Mouse (Mus musculus): Measurements from ENCODE around the gene 1700017B05Rik. TPM values are rescaled to one million over a fixed set of nuclear protein-coding genes. Genes with fewer than 3 reads are reported as not detected.

Gene 1700017B05Rik
- total and polyA plus RNA-seq, 3 experiments = 20.1 to 169 (median 99.3) TPM

- DNase-seq (ENCODE audit: low spot score) = no peak
- no peak for ATAC-seq (ENCODE audit: extremely low read depth, insufficient number of reproducible peaks, low FRiP score, poor library complexity, severe bottlenecking)
- peak overlapping the region; percentile 61 for H3K4me3 ChIP-seq (ENCODE audit: low read depth, low read length)
- H3K27me3 ChIP-seq (ENCODE audit: insufficient read depth, low read length) = no peaks in the 10 kb centered on the region
- no peaks in the 10 kb centered on the region for H3K9me3 ChIP-seq (replicated peaks)
- H3K36me3 ChIP-seq (replicated peaks) = peaks cover 98% of the 10 kb centered on the region
- no peak for TF ChIP-seq GATA1 (IDR thresholded peaks at IDR 0.05; ENCODE audit: borderline replicate concordance, low read length)
- H3K4me1 ChIP-seq (ENCODE audit: insufficient read depth, low read depth, low read length) = peaks cover 94% of the 10 kb centered on the region
These were observed 6.1 kb downstream of the 1700017B05Rik start for GRCm38 (mm10) chr9:57256309-57256708.

GRCm38 (mm10) chr9:57254823-57255495 lies 7.5 kb downstream of the 1700017B05Rik start:
- no peaks in the 10 kb centered on the region for H3K9me3 ChIP-seq (replicated peaks)
- peaks cover 90% of the 10 kb centered on the region for H3K4me1 ChIP-seq (ENCODE audit: insufficient read depth, low read depth, low read length)
- H3K27me3 ChIP-seq (ENCODE audit: insufficient read depth, low read length) = no peaks in the 10 kb centered on the region
- TF ChIP-seq CTCF (IDR thresholded peaks at IDR 0.05; ENCODE audit: low read depth, low read length) (no peak), POLR2AphosphoS5 (IDR thresholded peaks at IDR 0.05; ENCODE audit: insufficient replicate concordance, low read depth, low read length) (no peak), GATA1 (IDR thresholded peaks at IDR 0.05; ENCODE audit: borderline replicate concordance, low read length) (no peak), TAL1 (conservative IDR thresholded peaks at IDR 0.05; ENCODE audit: low read depth, low read length) (no peak), GATA2 (IDR thresholded peaks at IDR 0.05; ENCODE audit: borderline replicate concordance, low read depth, low read length) (no peak)
- no peak overlapping the region for H3K4me3 ChIP-seq (ENCODE audit: low read depth, low read length)
- peaks cover 99% of the 10 kb centered on the region for H3K36me3 ChIP-seq (replicated peaks)
- ATAC-seq (ENCODE audit: extremely low read depth, insufficient number of reproducible peaks, low FRiP score, poor library complexity, severe bottlenecking) = no peak
- DNase-seq (ENCODE audit: low spot score) = no peak

GRCm38 (mm10) chr9:57254061-57254460 lies 8.4 kb downstream of the 1700017B05Rik start:
- Histone ChIP-seq H3K27me3 (ENCODE audit: insufficient read depth, low read length) (no peaks in the 10 kb centered on the region), H3K36me3 (replicated peaks) (peaks cover 100% of the 10 kb centered on the region), H3K4me1 (ENCODE audit: insufficient read depth, low read depth, low read length) (peaks cover 90% of the 10 kb centered on the region), H3K4me3 (ENCODE audit: low read depth, low read length) (no peak overlapping the region), H3K9me3 (replicated peaks) (no peaks in the 10 kb centered on the region)
- no peak for ATAC-seq (ENCODE audit: extremely low read depth, insufficient number of reproducible peaks, low FRiP score, poor library complexity, severe bottlenecking)
- DNase-seq (ENCODE audit: low spot score) = no peak
- no peak for TF ChIP-seq CTCF (IDR thresholded peaks at IDR 0.05; ENCODE audit: low read depth, low read length)
- no peak for TF ChIP-seq GATA2 (IDR thresholded peaks at IDR 0.05; ENCODE audit: borderline replicate concordance, low read depth, low read length)
- TF ChIP-seq POLR2AphosphoS5 (IDR thresholded peaks at IDR 0.05; ENCODE audit: insufficient replicate concordance, low read depth, low read length) = no peak
- TF ChIP-seq TAL1 (conservative IDR thresholded peaks at IDR 0.05; ENCODE audit: low read depth, low read length) = no peak

- Histone ChIP-seq H3K4me3 (ENCODE audit: low read depth, low read length) (no peak overlapping the region), H3K36me3 (replicated peaks) (peaks cover 78% of the 10 kb centered on the region), H3K4me1 (ENCODE audit: insufficient read depth, low read depth, low read length) (peaks cover 84% of the 10 kb centered on the region), H3K27me3 (ENCODE audit: insufficient read depth, low read length) (no peaks in the 10 kb centered on the region), H3K9me3 (replicated peaks) (no peaks in the 10 kb centered on the region)
- ATAC-seq (ENCODE audit: extremely low read depth, insufficient number of reproducible peaks, low FRiP score, poor library complexity, severe bottlenecking) (no peak), DNase-seq (ENCODE audit: low spot score) (no peak)
- TF ChIP-seq GATA1 (IDR thresholded peaks at IDR 0.05; ENCODE audit: borderline replicate concordance, low read length) = no peak
- no peak for TF ChIP-seq TAL1 (conservative IDR thresholded peaks at IDR 0.05; ENCODE audit: low read depth, low read length)
- TF ChIP-seq GATA2 (IDR thresholded peaks at IDR 0.05; ENCODE audit: borderline replicate concordance, low read depth, low read length) = no peak
- TF ChIP-seq POLR2AphosphoS5 (IDR thresholded peaks at IDR 0.05; ENCODE audit: insufficient replicate concordance, low read depth, low read length) = no peak
- TF ChIP-seq CTCF (IDR thresholded peaks at IDR 0.05; ENCODE audit: low read depth, low read length) = no peak
These were observed 11.3 kb downstream of the 1700017B05Rik start for GRCm38 (mm10) chr9:57251139-57251538.

GRCm38 (mm10) chr9:57250026-57250425 lies 12.4 kb downstream of the 1700017B05Rik start:
- Histone ChIP-seq H3K4me1 (ENCODE audit: insufficient read depth, low read depth, low read length) (peaks cover 74% of the 10 kb centered on the region), H3K27me3 (ENCODE audit: insufficient read depth, low read length) (peaks cover 4% of the 10 kb centered on the region; the same call in 1 of the 2 replicates), H3K9me3 (replicated peaks) (no peaks in the 10 kb centered on the region), H3K36me3 (replicated peaks) (peaks cover 67% of the 10 kb centered on the region), H3K4me3 (ENCODE audit: low read depth, low read length) (no peak overlapping the region)
- no peak for ATAC-seq (ENCODE audit: extremely low read depth, insufficient number of reproducible peaks, low FRiP score, poor library complexity, severe bottlenecking)
- no peak for DNase-seq (ENCODE audit: low spot score)
- TF ChIP-seq TAL1 (conservative IDR thresholded peaks at IDR 0.05; ENCODE audit: low read depth, low read length) (no peak), GATA2 (IDR thresholded peaks at IDR 0.05; ENCODE audit: borderline replicate concordance, low read depth, low read length) (no peak), CTCF (IDR thresholded peaks at IDR 0.05; ENCODE audit: low read depth, low read length) (no peak), POLR2AphosphoS5 (IDR thresholded peaks at IDR 0.05; ENCODE audit: insufficient replicate concordance, low read depth, low read length) (no peak), GATA1 (IDR thresholded peaks at IDR 0.05; ENCODE audit: borderline replicate concordance, low read length) (no peak)

- TF ChIP-seq POLR2AphosphoS5 (IDR thresholded peaks at IDR 0.05; ENCODE audit: insufficient replicate concordance, low read depth, low read length) = no peak
- no peak for TF ChIP-seq CTCF (IDR thresholded peaks at IDR 0.05; ENCODE audit: low read depth, low read length)
- no peak for TF ChIP-seq GATA2 (IDR thresholded peaks at IDR 0.05; ENCODE audit: borderline replicate concordance, low read depth, low read length)
- no peak for TF ChIP-seq TAL1 (conservative IDR thresholded peaks at IDR 0.05; ENCODE audit: low read depth, low read length)
- no peak for TF ChIP-seq GATA1 (IDR thresholded peaks at IDR 0.05; ENCODE audit: borderline replicate concordance, low read length)
- peaks cover 49% of the 10 kb centered on the region for H3K36me3 ChIP-seq (replicated peaks)
- no peaks in the 10 kb centered on the region for H3K9me3 ChIP-seq (replicated peaks)
- H3K4me1 ChIP-seq (ENCODE audit: insufficient read depth, low read depth, low read length) = peaks cover 58% of the 10 kb centered on the region
- peak; percentile 50 for DNase-seq (ENCODE audit: low spot score)
- ATAC-seq (ENCODE audit: extremely low read depth, insufficient number of reproducible peaks, low FRiP score, poor library complexity, severe bottlenecking) = peak; percentile 34; the same call in 1 of the 2 replicates
- no peak overlapping the region for H3K4me3 ChIP-seq (ENCODE audit: low read depth, low read length)
- peaks cover 11% of the 10 kb centered on the region; the same call in 1 of the 2 replicates for H3K27me3 ChIP-seq (ENCODE audit: insufficient read depth, low read length)
These were observed 14.1 kb downstream of the 1700017B05Rik start for GRCm38 (mm10) chr9:57248030-57248942.
